Mouse (Mus musculus) embryonic facial prominence, embryonic 15.5 days (tissue): ENCODE results near the gene Mknk1. TPM values are rescaled to one million over a fixed set of nuclear protein-coding genes. Genes with fewer than 3 reads are reported as not detected.
A peak's percentile ranks its signal among the peaks of the same experiment; 100 is the strongest.

Source experiments
- ATAC-seq: fragments of 200-750 bp; cut with Nextera tagmentation; 2 replicates; pipeline ENCODE4 v1.8.0; 2017; ENCODE audit warnings: low read depth, moderate TSS enrichment; ENCODE audit not compliant: insufficient number of reproducible peaks, low FRiP score, low TSS enrichment
- H3K27ac ChIP-seq: fragments of 300-500 bp; sonication (generic); replicated peaks from 2 replicates; pipeline ENCODE4 v1.5.1; 2015; ENCODE audit warnings: mild to moderate bottlenecking, inconsistent platforms
- H3K27me3 ChIP-seq: fragments of 300-500 bp; sonication (generic); 2 replicates; pipeline ENCODE4 v1.6.1; 2015; ENCODE audit warnings: inconsistent platforms
- H3K36me3 ChIP-seq: fragments of 300-500 bp; sonication (generic); 2 replicates; pipeline ENCODE4 v1.6.1; 2015; ENCODE audit warnings: mild to moderate bottlenecking, inconsistent platforms
- H3K4me1 ChIP-seq: fragments of 300-500 bp; sonication (generic); 2 replicates; pipeline ENCODE4 v1.6.1; 2015; ENCODE audit warnings: inconsistent platforms
- H3K4me2 ChIP-seq: fragments of 300-500 bp; sonication (generic); replicated peaks from 2 replicates; pipeline ENCODE4 v1.6.1; 2015; ENCODE audit warnings: mild to moderate bottlenecking, inconsistent platforms
- H3K4me3 ChIP-seq: fragments of 300-500 bp; sonication (generic); replicated peaks from 2 replicates; pipeline ENCODE4 v1.5.1; 2015; ENCODE audit warnings: mild to moderate bottlenecking, inconsistent platforms
- H3K9ac ChIP-seq: fragments of 300-500 bp; sonication (generic); 2 replicates; pipeline ENCODE4 v1.6.1; 2015; ENCODE audit warnings: inconsistent platforms
- H3K9me3 ChIP-seq: fragments of 300-500 bp; sonication (generic); replicated peaks from 2 replicates; pipeline ENCODE4 v1.6.1; 2016; ENCODE audit warnings: inconsistent platforms
- WGBS: fragments of 180-500 bp; shearing (Covaris S2); methylation state at CpG from one replicate; pipeline ENCODE4 v1.1.7; 2015; 5-methylcytosine and 5-hydroxymethylcytosine counted together
- polyA plus RNA-seq: library from polyadenylated mRNA; unstranded; fragments of >200 nt; fragmentation: Nextera tagmentation; extraction: Ambion mirVana; gene quantifications from 2 replicates; pipeline ENCODE4 v1.2.1, GENCODE M21; 2015

The Mknk1 gene
- polyA plus RNA-seq, 1 experiment from 2014 or later: 33.2 TPM

DNA sequence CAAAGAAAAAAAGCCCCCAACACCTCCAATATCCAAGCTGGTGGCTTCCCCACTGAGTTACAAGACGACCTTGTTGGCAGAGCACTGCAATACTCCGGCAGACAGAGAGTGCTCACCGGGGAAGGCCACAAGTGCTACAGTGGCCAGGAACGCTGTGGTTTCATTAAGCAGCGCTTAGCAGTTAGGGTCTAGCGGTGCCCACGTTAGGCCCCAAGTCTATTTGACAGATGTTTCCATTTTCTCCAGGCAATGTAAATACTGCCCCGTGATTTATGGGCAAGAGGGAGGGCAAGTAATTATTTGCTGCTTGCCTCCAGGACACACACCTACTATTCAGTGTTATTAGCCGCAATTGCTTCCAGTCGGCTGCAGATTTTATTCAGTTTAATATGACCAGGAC lies 24.9 kb downstream of the Mknk1 start:
- ATAC-seq: no peak
- no peak overlapping the region for H3K4me3 ChIP-seq

GRCm38 (mm10) chr4:115869512-115870210 lies 30.7 kb downstream of the Mknk1 start:
- peaks cover 56% of the 10 kb centered on the region for H3K36me3 ChIP-seq
- H3K4me2 ChIP-seq: no peak overlapping the region
- H3K4me1 ChIP-seq: no peaks in the 10 kb centered on the region
- no peak overlapping the region for H3K27ac ChIP-seq
- no peaks in the 10 kb centered on the region for H3K27me3 ChIP-seq
- H3K4me3 ChIP-seq: no peak overlapping the region
- no peak overlapping the region for H3K9ac ChIP-seq
- 24% methylated on average over 16 of the region's 16 CpGs for WGBS
- H3K9me3 ChIP-seq: no peaks in the 10 kb centered on the region
- ATAC-seq: no peak

More for the DNA sequence above, 24.9 kb downstream of the Mknk1 start:
- no peak overlapping the region for H3K4me2 ChIP-seq
- no peak overlapping the region for H3K27ac ChIP-seq
- H3K9ac ChIP-seq: no peak overlapping the region
- H3K9me3 ChIP-seq: no peaks in the 10 kb centered on the region
- H3K36me3 ChIP-seq: peaks cover 73% of the 10 kb centered on the region
- H3K4me1 ChIP-seq: no peaks in the 10 kb centered on the region
- 43% methylated on average over 10 of the region's 10 CpGs for WGBS
- no peaks in the 10 kb centered on the region for H3K27me3 ChIP-seq

- Histone ChIP-seq H3K9me3 (no peaks in the 10 kb centered on the region), H3K4me2 (no peak overlapping the region), H3K9ac (no peak overlapping the region), H3K4me1 (peaks cover 3% of the 10 kb centered on the region), H3K27ac (no peak overlapping the region), H3K36me3 (peaks cover 38% of the 10 kb centered on the region), H3K4me3 (no peak overlapping the region), H3K27me3 (0 out of 2 replicates have a peak, but pooled peaks cover 3% of the 10 kb centered on the region)
- WGBS: 85% methylated on average over 3 of the region's 3 CpGs
- no peak for ATAC-seq
These were observed 34.2 kb downstream of the Mknk1 start for GRCm38 (mm10) chr4:115873231-115873630.

DNA sequence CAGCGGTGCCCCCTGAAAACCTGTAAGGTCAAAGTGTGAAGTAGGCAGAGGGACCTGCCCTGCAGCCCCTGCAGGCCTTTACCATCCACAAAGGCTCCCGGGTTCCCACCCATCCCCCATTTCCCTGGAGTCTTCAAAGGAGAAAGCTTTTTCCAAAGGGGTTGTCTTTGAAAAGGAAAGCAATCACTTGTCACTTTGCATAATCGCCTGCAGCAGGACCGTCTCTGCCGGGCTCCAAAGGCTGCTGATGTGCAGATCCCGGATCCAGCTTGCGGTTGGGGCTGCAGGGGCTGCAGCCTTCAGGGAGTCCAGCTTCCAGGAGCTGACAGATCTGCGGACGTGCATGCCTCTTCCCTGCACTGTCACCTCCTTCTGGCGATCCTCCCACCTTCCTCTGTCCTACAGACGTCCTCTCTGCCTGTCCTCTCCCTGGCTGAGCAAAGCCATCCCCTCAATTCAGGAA lies 39.2 kb downstream of the Mknk1 start:
- no peak for ATAC-seq
- Histone ChIP-seq H3K9ac (no peak overlapping the region), H3K4me3 (no peak overlapping the region), H3K4me2 (no peak overlapping the region), H3K9me3 (no peaks in the 10 kb centered on the region), H3K36me3 (peaks cover 19% of the 10 kb centered on the region), H3K4me1 (peaks cover 7% of the 10 kb centered on the region), H3K27me3 (0 out of 2 replicates have a peak, but pooled peaks cover 3% of the 10 kb centered on the region), H3K27ac (no peak overlapping the region)
- WGBS: 8% methylated on average over 11 of the region's 11 CpGs

GRCm38 (mm10) chr4:115878828-115879227 lies 39.8 kb downstream of the Mknk1 start:
- no peak for ATAC-seq
- Histone ChIP-seq H3K27me3 (0 out of 2 replicates have a peak, but pooled peaks cover 3% of the 10 kb centered on the region), H3K4me2 (no peak overlapping the region), H3K9me3 (no peaks in the 10 kb centered on the region), H3K4me1 (peaks cover 7% of the 10 kb centered on the region), H3K9ac (no peak overlapping the region), H3K4me3 (no peak overlapping the region), H3K27ac (no peak overlapping the region), H3K36me3 (peaks cover 15% of the 10 kb centered on the region)
- WGBS: 49% methylated on average over 9 of the region's 9 CpGs

- no peak overlapping the region for H3K27ac ChIP-seq
- H3K9me3 ChIP-seq: no peaks in the 10 kb centered on the region
- 0 out of 2 replicates have a peak, but pooled peaks cover 3% of the 10 kb centered on the region for H3K36me3 ChIP-seq
- no peak overlapping the region for H3K4me2 ChIP-seq
- 14% methylated on average over 1 of the region's 1 CpGs for WGBS
- ATAC-seq: no peak
- H3K9ac ChIP-seq: no peak overlapping the region
- 0 out of 2 replicates have a peak, but pooled peaks cover 3% of the 10 kb centered on the region for H3K27me3 ChIP-seq
- H3K4me1 ChIP-seq: peaks cover 7% of the 10 kb centered on the region
- H3K4me3 ChIP-seq: no peak overlapping the region
These were observed 42.2 kb downstream of the Mknk1 start for GRCm38 (mm10) chr4:115881183-115881582.

GRCm38 (mm10) chr4:115882195-115882594 lies 43.2 kb downstream of the Mknk1 start:
- WGBS: 53% methylated on average over 4 of the region's 4 CpGs

DNA sequence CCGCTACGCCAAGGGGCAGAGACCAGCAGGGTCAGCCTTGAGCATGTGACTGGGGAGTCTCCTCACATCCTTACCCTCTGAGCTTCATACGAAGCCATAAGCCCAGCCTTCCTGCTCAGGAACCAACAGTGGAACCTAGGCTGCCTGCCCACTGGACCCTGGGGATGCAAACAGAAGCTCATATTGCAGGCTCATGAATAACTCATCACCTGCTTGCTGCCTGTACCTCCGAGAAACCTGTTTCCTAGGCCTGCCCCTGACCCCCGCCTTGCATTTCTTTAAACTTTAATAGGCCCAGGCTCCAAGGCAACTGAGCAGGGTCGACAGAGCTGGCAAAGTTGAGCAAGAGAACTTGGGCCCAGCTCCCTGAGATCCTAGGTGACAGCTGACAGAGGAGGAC lies 45.0 kb downstream of the Mknk1 start, which contains the start of gene Kncn:
TSS of gene Kncn (plus strand) at position 379 of the 400 bp plus-strand sequence.
- Histone ChIP-seq H3K4me3 (no peak within 1 kb of the TSS), H3K27me3 (0 out of 2 replicates have a peak, but pooled peaks cover 7% of the 10 kb centered on the region), H3K4me1 (no peaks in the 10 kb centered on the region), H3K9ac (no peak within 1 kb of the TSS), H3K4me2 (no peak within 1 kb of the TSS), H3K36me3 (no peaks in the 10 kb centered on the region), H3K27ac (no peak within 1 kb of the TSS), H3K9me3 (no peaks in the 10 kb centered on the region)
- ATAC-seq: no peak
- WGBS: 63% methylated on average over 6 of the region's 6 CpGs

More at GRCm38 (mm10) chr4:115882195-115882594, 43.2 kb downstream of the Mknk1 start:
- H3K4me2 ChIP-seq: no peak overlapping the region
- H3K27ac ChIP-seq: no peak overlapping the region
- no peak overlapping the region for H3K4me3 ChIP-seq
- 0 out of 2 replicates have a peak, but pooled peaks cover 3% of the 10 kb centered on the region for H3K27me3 ChIP-seq
- H3K9ac ChIP-seq: no peak overlapping the region
- peaks cover 7% of the 10 kb centered on the region for H3K4me1 ChIP-seq
- no peak for ATAC-seq
- no peaks in the 10 kb centered on the region for H3K36me3 ChIP-seq
- no peaks in the 10 kb centered on the region for H3K9me3 ChIP-seq

DNA sequence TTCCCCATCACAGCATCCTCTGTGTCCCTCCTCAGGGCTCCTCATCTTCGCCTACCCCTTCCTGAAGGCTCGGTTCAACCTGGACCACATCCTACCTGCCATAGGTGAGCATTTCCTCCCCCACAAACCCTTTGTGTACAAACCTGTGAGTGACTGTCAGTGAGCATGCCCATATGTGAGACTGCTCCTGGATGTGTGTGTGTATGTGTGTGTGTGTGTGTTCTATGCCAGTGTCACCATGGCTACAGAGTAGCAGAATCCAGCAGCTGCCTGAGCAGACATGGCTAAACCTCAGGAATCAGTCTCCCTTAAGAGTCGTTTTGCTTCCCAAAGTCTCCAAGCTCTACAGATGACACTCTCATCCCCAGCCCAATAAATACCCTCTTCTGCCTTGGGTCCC lies 46.8 kb downstream of the Mknk1 start:
- peaks cover 9% of the 10 kb centered on the region for H3K4me1 ChIP-seq
- no peak overlapping the region for H3K4me3 ChIP-seq
- peaks cover 24% of the 10 kb centered on the region for H3K27me3 ChIP-seq
- H3K9ac ChIP-seq: no peak overlapping the region
- H3K36me3 ChIP-seq: no peaks in the 10 kb centered on the region
- WGBS: 68% methylated on average over 3 of the region's 3 CpGs
- no peak overlapping the region for H3K4me2 ChIP-seq
- H3K9me3 ChIP-seq: no peaks in the 10 kb centered on the region
- no peak for ATAC-seq
- H3K27ac ChIP-seq: no peak overlapping the region

DNA sequence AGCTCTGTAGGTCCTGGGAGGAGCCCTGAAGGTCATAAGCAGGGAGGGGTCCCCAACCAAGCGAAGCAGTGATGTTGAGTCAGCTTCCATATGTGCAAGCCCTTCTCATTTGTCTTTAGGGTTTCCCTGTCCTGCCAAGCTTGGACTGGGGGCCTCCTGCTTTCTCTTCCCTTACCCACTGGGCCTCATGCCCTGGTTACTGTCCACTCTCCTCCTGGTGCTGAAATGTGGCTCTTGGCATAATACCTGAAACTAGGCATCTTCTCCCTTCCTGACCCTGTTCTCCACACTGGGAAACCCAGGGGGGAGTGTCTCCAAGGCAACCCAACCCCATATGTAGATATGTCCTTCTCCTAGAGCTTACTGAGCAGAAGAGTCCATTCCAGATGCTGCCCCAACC lies 47.9 kb downstream of the Mknk1 start:
- Histone ChIP-seq H3K9me3 (no peaks in the 10 kb centered on the region), H3K4me3 (no peak overlapping the region), H3K27ac (no peak overlapping the region), H3K27me3 (peaks cover 34% of the 10 kb centered on the region), H3K4me2 (no peak overlapping the region), H3K36me3 (no peaks in the 10 kb centered on the region), H3K9ac (no peak overlapping the region), H3K4me1 (peaks cover 9% of the 10 kb centered on the region)
- 46% methylated on average over 1 of the region's 1 CpGs for WGBS
- ATAC-seq: no peak

DNA sequence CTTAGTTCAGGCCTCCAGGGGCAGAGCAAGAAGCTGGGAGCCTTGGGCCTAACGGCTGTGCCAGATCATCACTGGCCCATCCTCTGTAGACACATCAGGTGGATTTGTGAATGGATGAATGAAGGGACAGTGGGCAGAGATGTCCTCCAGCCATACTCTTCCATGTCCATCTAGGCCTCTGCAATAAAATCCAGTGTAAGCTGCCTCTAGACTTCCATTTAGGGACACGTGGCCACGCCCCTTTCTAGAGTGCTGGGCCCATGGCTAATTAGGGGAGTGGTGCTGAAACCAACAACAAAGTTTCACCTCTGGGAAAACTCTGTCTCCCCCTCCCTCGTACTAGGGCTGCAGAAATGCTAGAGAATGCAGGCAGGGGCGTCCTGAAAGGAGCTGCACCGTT lies 51.1 kb downstream of the Mknk1 start:
- ATAC-seq: no peak
- WGBS: 10% methylated on average over 6 of the region's 6 CpGs
- Histone ChIP-seq H3K27me3 (peaks cover 51% of the 10 kb centered on the region), H3K4me1 (peaks cover 9% of the 10 kb centered on the region), H3K36me3 (no peaks in the 10 kb centered on the region), H3K4me3 (peak overlapping the region; percentile 27), H3K4me2 (peak overlapping the region; percentile 49), H3K27ac (no peak overlapping the region), H3K9ac (0 out of 2 replicates have a peak overlapping the region, but pooled peaks have one; percentile 1), H3K9me3 (no peaks in the 10 kb centered on the region)
